Mouse (Mus musculus) left cerebral cortex, adult 8-10 months (tissue): ENCODE data around the gene Ipcef1. TPM values are rescaled to one million over a fixed set of nuclear protein-coding genes. Genes with fewer than 3 reads are reported as not detected.
A peak's percentile ranks its signal among the peaks of the same experiment; 100 is the strongest.

Experiments
- DNase-seq, 2 experiments: peaks; one replicate each; pipeline ENCODE4 v3.0.0; 2022; ENCODE audit warnings: low spot score in 2 of 2
- total RNA-seq, 4 experiments: library from RNA; stranded (reverse); gene quantifications; 2 replicates each; pipeline ENCODE4 v1.2.4; 2022

Ipcef1 gene
- 100 to 1,000 TPM in 1 of 4 experiments, 10 to 100 TPM in 3; 73.6 to 104 (median 81.8) TPM for total RNA-seq

DNA sequence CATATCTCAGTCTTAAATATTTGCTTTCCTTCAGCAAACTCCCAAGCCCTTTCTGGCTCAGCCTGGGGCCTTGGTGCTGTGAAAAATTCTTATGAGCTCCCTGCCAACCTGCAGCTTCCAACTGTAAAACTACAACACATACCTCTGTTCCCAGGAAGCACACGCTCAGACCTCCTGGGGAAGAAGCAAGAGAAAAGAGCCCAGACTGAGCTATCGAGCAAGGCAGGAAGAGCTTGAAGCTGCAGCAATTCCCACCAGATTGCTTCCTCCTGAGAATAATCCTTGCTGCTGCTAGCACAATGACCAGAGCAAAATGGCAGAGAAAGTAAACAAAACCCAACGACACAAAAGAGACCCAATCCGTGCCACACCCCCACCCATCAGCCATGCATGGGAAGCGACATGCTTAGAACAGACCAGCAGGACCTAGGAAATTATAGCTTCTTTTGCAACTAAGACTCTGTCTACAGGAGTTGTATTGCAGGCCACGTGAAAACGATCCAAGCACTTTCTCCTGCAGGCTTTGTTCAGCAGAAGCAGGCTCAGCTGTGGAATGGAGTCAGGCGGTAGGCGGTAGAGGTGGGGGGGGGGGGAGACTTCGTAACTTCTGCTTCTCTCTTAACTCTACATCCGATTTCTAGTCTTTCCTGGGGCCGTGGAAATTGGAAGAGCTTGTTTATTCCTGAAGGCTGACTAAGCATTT is at the start of gene Ipcef1:
Gene Ipcef1 (minus strand): TSS at position 164 of the 703 bp plus-strand sequence.
- DNase-seq: no peak

DNA sequence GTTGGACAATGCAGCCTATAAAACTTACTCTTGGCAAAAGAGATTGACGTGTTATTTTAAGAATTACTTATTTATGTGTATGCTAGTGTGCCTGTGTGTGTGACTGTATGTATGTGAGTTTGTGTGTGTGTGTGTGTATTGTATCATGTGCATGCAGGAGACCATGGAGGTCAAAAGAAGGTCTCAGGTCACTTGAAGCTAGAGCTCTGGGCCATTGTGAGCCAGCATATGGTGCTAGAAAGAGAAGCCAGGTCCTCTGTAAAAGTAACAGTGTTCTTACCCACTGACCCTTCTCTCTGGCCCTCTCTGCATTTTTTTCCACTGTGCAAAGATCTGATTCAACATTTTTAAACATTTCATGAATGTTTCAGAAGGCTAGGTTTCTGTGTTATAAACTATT is 25.7 kb upstream of the Ipcef1 start:
- DNase-seq: no peak

DNA sequence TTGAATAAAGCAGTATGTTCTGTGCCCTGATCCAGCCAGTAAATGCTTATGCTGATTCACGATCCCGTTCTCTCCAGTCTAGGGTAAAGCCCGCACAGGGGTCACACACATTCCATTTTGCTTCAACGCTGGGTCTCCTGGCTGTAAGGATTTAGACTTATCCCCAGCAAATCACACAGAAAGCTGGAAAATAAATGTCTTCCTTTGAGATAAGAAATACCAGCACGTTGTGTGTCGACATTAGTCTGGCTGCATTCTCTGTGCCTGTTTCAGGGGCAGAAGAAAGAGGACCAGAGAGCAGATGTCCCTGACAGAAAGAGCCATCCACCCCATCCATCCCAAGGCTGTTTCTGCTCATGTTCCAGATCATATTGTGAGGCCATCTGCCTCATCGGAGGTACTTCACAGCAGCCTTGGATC is 25.1 kb upstream of the Ipcef1 start:
- DNase-seq: no peak

DNA sequence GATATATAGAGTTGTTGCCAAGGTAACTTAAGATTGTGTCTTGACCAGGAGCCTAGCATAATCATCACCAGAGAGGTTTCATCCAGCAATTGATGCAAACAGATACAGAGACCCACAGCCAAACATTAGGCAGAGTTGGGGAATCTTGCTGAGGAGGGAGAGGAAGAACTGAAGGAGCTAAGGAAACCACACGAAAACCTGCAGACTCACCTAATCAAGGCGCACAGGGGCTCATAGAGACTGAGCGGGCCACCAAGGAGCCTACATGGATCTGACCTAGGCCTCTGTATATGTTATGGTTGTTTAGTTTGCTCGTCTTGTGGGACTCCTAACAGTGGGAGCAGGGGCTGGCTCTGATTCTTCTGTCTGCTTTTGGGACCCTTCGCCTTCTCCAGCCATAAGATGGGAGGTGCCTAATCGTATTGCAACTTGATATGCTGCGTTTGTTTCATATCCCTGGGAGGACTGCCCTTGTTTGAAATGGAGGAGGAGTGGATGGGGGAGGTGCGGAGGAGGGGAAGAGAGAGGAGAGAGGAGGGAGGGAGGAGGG is 24.5 kb upstream of the Ipcef1 start:
- DNase-seq: no peak

DNA sequence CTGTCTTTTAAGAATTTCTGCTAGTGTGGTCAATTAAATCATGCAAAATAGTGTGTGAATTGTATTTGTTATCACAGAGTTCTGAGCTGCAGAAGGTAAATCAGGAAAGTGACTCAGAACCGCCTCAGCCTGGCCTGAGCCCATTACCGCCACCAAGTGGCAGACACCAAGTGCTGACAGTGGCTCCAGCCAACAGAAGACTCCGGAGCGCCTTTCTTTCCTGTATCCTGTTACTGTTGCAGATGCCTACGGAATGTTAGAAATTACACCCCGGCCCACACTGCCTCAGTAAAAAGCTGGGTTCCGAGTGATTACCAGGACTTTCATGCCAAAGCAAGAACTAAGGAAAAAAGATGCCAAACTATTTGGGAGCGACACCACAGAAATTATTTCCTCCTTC is 23.9 kb upstream of the Ipcef1 start:
- DNase-seq: peak; percentile 33 to 83

DNA sequence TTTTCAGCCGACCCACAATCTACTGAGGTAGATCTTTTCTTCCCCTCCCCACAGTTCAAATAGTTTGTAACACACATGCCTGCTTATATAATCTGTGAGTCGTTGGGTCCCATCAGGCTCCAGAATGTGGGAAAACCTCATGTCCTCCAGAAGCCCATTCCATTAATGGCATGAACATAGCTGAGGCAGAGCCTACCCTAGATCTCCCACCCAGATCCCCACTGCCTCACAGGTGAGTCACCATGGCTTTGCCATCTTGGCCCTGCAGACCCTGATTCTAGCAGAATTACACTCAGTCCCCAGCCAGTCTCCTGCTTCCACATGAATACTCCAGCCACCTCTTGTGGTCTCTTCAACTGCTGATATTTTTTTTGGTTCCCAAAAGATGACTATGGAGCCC is 23.4 kb upstream of the Ipcef1 start:
- DNase-seq: no peak

DNA sequence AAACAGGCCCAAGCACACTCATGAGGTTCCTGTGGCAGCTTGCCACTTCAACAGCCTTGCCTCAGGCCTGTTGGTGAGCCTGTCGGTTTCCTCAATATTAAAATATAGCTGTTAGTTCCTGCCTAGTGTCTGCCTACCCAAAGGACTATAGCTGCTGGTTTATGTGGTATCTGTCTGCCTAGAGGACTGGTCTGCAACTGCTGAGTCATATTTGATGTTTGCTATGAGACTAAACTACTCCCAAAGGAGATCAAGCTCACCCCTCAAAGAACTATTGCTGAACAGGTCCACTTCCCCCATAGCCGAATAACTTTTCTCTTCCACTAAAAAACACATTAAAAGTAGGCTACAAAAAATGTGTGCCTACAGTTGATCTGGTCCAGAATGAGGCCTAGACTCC is 22.0 kb upstream of the Ipcef1 start:
- no peak for DNase-seq

DNA sequence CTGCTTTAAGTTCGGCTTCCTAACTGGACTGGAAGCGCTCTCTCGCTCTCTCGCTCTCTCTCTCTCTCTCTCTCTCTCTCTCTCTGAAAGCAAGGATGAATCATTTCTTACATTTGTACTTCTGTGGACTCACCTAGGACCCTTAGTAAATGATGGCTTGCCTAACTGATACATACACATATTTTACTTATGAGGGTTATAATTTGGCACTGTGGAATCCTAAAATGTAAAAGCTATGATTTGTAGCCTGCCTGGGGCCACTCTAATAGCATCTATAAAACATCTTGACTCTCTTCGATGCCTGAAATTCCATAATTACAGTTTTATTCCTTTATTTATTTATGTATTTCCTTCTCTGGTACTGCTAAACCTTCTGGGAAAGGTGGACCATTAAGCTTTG is 18.6 kb upstream of the Ipcef1 start:
- no peak for DNase-seq

DNA sequence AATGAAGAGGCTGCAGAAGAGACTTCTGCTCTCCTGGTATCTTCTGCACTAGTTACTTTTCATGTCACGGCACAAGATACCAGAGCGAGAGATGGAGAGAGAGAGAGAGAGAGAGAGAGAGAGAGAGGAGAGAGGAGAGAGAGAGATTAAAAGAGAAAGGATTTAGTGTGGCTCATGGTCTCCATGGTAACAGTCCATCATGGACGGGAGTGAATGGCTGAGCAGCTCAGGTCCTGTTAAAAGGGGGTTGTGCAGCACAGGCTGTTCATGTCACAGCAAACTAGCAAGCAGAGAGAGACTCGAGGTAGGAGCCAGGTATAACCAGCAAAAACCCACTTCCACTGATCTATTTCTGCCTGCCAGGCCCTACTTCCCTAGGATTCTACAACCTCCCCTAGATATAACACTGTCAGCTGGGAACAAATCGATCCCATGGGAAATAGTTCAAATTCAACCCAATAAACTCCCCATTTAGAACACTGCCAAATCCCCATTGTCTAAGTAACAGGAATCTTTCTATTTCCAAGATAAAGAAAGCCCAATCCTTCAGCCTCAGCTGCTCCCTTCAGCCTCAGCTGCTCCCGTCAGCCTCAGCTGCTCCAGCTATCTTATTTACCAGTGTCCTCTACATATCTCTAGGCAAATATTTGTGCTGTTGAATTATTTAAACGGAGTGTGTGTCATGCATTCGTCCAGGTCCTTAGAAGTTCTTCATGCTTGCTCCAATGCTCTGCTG is 18.0 kb upstream of the Ipcef1 start:
- DNase-seq: no peak

DNA sequence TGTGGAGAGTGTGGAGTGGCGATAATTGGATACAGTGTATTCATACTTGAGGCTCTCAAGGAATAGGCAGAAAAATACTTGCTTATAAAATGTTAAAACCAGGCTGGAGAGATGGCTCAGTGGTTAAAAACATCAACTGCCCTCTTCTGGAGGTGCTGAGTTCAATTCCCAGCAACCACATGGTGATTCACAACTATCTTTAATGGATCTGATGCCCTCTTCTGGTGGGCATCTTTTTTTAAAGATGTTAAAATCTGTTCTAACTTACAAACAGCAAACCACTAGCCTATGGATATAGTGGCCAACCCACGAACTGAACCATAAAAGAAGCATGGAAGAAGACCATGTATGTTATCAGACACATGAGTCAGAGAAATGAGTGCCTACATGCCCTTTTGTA is 16.8 kb upstream of the Ipcef1 start:
- DNase-seq: no peak

DNA sequence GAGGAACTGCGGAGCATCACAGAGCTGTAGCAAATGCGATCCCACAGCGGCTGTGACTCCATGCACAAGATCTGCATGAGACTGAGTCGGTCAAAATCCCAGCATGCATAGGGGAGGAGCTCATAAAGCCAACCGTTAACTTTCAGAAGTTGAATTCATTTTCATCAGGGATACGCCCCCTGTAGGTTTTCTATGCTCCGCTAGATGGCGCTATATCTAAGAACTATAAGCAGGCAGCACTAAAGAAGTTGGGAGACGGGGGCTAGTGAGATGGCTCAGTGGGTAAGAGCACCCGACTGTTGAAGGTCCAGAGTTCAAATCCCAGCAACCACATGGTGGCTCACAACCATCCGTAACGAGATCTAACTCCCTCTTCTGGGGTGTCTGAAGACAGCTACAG is 16.3 kb upstream of the Ipcef1 start:
- no peak for DNase-seq

DNA sequence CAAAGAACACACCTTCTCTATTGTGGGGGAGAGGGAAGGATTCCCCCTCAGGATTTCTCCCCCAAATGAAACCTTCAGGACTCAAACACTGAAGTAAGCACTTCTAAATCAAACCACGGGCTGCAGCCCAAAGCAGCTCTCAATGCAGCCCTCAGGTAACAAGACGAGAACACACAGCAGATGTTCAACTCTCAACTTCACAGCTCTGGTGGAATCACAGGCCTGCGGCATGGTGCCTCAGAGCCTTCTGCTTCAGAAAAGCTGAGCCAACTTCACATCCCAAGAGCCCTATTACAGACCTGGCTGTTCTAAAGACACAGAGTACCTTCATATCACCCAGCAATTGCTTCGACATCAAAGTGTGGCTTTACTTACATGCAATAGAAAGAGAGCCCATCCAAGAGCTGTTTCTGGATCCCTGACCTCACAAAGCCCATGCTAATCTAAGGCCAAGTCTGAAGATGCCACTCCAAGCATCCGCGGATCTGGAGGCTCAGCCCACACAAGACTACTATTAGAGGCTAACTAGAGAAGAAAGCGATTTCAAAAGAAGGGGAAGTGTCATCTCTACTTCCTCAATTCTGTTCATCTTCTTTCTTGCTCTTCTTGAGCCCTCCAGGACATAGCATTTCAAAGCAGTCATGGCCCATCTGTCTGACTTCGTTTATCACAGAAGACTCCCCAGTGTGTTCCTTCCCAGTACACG is 11.6 kb upstream of the Ipcef1 start:
- DNase-seq: peak in 1 of 2 experiments; percentile 32

DNA sequence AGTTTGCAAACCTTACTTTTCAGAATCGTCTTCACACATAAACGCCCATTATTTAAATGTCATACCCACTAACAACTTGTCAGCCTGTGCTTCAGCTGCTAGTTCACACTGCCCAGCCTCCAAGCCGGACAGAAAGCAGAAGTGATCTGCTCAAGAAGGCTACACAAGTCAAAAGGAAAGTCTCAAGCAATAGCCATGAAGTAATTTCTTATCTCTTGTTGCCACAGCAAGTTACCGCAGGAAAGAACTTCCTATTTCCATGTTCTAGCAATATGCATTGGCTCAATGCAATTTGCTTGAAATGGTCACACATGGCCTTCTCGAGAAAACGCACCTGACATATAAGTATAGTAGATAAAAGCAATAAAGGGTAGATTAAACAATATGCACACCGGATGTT is 10.7 kb upstream of the Ipcef1 start:
- no peak for DNase-seq

DNA sequence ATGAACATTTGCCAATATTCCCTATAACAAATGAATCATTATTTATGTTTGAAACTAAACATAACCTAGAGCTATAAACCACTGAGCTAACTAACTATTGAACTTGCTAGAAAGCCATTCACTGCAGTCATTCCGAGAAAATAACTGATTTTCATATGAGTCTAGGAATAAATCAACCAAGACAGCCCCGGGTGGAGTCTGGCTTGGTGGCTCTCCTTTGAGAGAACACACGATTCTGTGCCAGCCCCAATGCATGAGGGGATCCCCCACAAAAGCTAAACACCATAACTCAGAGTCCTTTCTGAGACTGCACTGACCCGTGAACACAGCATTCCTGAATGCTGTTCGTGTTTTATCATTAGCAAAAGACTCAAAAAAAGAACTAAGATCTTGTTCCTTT is 8.0 kb upstream of the Ipcef1 start:
- DNase-seq: no peak

DNA sequence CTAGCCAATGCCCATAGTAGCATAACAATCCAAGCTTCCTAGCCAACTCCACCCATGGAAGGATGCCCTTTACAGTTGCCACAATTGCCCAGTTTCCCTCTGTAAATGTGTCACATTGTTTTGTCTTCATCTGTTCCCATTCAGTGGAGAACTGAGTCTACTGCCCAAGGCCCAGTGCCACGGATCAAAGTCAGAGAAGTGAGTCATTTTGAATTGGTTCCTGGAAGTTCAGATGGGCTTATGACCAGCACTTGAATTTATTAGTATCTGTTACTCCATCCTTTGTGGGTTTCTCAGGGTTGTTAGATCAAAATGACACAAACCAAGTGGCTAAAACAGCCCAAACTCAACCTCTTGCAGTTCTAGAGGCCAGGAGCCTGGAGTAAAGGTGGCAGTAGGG is 5.3 kb upstream of the Ipcef1 start:
- no peak for DNase-seq

DNA sequence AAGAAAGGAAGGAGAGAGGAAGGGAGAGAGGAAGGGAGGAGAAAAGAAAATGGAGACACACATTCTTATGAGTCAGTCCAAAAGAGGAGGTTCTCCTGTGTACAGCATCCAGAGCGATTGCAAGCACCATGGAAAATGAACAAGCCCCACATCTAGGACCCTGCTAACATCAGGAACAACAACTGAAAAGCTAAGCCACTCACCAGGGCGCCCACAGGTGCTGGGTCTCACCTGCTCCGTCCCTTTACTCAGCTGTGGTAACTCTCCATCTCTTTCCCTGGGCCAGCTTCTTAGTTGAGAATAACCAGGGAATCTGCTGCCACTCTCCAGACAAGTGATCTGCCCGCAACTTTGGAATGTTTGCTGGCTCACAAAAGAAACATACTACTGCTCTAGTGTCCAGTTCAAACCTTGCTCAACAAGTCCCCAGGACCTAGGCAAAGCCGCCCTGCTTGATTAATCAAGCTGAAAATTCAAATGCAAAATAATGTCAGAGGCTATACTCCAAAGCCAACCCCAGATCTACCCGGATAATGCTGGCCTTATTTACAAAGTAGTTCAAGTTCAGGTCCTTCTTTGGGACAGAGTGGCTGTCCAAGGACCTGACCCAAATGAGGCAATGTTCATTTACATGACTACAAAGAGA is 2.4 kb upstream of the Ipcef1 start:
- DNase-seq: no peak

DNA sequence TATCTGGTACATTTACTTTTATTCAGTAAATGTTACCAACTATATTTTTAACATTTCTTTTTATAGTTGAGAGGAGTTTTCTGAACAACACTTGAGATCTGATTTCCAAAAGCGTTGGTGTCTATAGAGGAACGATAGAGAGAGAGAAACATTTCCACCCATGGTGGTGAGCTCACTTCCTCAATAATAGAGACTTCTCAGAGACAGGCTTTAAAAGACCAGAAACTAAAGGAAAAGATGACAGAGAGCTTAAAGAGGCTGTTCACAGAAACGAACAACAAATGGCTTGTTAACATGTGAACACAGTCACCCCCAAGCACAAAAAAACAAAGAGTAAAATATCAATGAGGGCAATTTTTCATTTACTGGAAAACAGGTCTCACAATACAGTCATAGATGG is 2.4 kb downstream of the Ipcef1 start:
- no peak for DNase-seq

DNA sequence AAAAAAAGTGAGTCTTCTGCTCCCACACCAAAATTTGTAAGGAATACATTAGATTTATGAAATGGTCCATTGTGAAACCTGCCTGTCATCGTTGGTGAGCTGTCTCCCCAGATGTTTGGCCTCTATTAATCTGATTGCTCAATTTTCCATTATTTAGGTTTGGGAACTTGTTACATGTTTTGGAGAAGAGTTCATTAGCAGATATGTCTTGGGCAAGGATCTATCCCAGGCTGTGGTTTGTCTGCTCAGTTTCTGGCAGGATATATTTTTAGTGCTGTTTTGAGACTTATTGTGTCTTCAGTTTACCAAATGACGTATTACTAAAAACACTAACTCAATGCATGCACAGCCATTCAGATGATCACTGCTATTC is 4.4 kb downstream of the Ipcef1 start:
- no peak for DNase-seq

DNA sequence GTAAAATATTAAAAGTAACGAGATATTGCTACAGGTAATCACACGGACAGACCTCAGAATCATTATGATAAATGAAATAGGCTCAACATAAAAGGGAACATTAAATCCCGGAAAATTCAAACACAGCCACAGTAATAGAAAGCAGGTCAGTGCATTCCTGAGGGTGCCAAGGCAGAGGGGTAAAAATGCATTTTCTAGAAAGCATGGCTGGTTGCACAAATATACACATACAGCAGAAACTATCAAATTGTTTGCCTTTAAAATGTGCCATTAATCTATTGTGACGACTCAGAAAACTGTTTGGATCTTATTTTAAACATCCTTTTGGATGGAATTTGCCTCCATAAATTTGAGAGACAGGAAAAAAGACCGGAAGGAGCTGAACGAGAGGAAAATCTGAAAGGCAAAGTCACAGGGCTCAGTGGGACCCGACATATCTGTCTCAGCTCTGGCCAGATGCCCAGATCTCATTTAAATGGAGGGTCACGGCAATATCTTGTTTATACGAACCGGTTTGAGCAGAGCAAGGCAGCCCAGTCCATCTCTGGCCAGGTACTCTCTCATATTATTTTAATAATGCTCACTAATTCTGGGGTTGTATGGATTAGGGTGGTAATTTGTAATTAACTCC is 4.9 kb downstream of the Ipcef1 start:
- no peak for DNase-seq

DNA sequence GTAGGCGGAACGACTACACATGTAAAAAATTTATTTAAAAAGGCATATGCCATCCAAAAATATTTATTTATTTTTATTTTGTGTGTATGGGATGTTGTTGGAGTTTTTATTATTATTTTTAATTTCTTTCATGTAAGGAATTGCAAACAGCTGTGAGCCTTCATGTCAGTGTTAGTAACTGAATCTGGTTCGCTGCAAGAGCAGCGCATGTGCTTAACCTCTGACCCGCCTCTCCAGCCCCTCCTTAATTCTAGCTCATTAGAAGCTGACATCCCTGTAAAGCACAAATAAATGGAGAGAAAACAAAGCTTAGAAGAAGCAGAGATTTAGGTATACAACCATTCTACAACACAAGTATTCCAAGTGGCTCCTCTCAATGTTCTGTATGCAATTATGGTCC is 8.4 kb downstream of the Ipcef1 start:
- no peak for DNase-seq

DNA sequence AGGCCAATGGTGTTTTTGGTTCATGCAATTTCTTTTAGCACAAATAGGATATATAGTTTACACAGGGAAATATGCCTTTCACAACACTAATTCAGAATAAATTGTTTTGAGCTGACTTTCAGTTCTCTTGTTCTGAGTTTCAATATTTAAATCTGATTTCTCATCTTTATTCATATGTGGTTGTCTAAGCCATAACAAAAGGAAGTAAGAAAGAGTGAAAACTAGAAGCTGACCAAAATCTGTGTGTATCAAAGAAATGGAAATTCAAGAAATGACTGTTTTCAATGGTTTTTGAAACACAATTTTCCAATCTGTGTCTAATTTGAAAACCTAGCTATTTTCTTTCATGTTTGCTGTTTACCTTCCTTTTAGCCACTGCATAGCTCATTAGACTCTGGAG is 11.2 kb downstream of the Ipcef1 start:
- DNase-seq: no peak
